Mouse (Mus musculus) brain, embryonic 14.5 days (tissue): ENCODE data around the gene Npl. TPM values are rescaled to one million over a fixed set of nuclear protein-coding genes. Genes with fewer than 3 reads are reported as not detected.
"Not testable (repeated sequence)": the region's sequence is repeated elsewhere in the genome, so short reads cannot be mapped to it uniquely, and the experiment has no call there.

Experiments
- DNase-seq: peaks from one replicate; pipeline ENCODE4 v3.0.0-alpha.2; 2011; ENCODE audit warnings: low read depth
- CTCF ChIP-seq: fragments of 200-500 bp; IDR thresholded peaks from 2 replicates; pipeline ENCODE4 v1.5.1; 2012; ENCODE audit warnings: inconsistent platforms, mild to moderate bottlenecking, moderate library complexity, borderline replicate concordance; ENCODE audit not compliant: insufficient read depth, insufficient read length; ENCODE audit errors: extremely low read depth
- POLR2A ChIP-seq: fragments of 200-500 bp; IDR thresholded peaks from 2 replicates; pipeline ENCODE4 v1.6.1; 2012; ENCODE audit warnings: mild to moderate bottlenecking, inconsistent platforms, borderline replicate concordance; ENCODE audit not compliant: poor library complexity, insufficient read depth, insufficient read length, severe bottlenecking; ENCODE audit errors: extremely low read depth
- polyA plus RNA-seq: library from polyadenylated mRNA; depleted of rRNA; stranded (reverse); fragments of >200 nt; gene quantifications from 2 replicates; pipeline ENCODE4 v1.2.3, GENCODE M21; 2012

Gene Npl
- polyA plus RNA-seq, 1 experiment, result 6.6 TPM

- TF ChIP-seq CTCF, result no peak
- TF ChIP-seq POLR2A, result no peak
- DNase-seq, result no peak
Observed at GRCm38 (mm10) chr1:153496030-153496429, 53.8 kb downstream of the Npl start.

GRCm38 (mm10) chr1:153493931-153494330 lies 55.9 kb downstream of the Npl start:
- TF ChIP-seq POLR2A, result no peak

GRCm38 (mm10) chr1:153493338-153493737 lies 56.5 kb downstream of the Npl start:
- DNase-seq, result no peak
- TF ChIP-seq POLR2A (no peak), CTCF (no peak)

More at GRCm38 (mm10) chr1:153493931-153494330, 55.9 kb downstream of the Npl start:
- DNase-seq, result no peak

GRCm38 (mm10) chr1:153491822-153492221 lies 58.0 kb downstream of the Npl start:
- DNase-seq, result no peak
- no peak for TF ChIP-seq CTCF
- no peak for TF ChIP-seq POLR2A

GRCm38 (mm10) chr1:153491345-153491744 lies 58.5 kb downstream of the Npl start:
- no peak for DNase-seq
- TF ChIP-seq CTCF (no peak), POLR2A (no peak)

- DNase-seq, result no peak
- TF ChIP-seq POLR2A (no peak), CTCF (no peak)
Observed at GRCm38 (mm10) chr1:153489963-153490362, 59.9 kb downstream of the Npl start.

GRCm38 (mm10) chr1:153489540-153489939 lies 60.3 kb downstream of the Npl start:
- no peak for DNase-seq
- TF ChIP-seq POLR2A (no peak), CTCF (no peak)

- no peak for DNase-seq
- TF ChIP-seq POLR2A (no peak), CTCF (peak; percentile 2; the same call in 1 of the 2 replicates)
Observed at GRCm38 (mm10) chr1:153489132-153489531, 60.7 kb downstream of the Npl start.

GRCm38 (mm10) chr1:153487500-153487879 lies 62.4 kb downstream of the Npl start, which contains the start of gene Dhx9:
TSS of gene Dhx9 (minus strand) at chr1:153487660.
- no peak for TF ChIP-seq CTCF
- peak; percentile 91 for TF ChIP-seq POLR2A
- peak; percentile 98 for DNase-seq

GRCm38 (mm10) chr1:153486767-153487499 lies 62.9 kb downstream of the Npl start:
- peak; percentile 73 for DNase-seq
- TF ChIP-seq CTCF, result no peak
- no peak for TF ChIP-seq POLR2A

- DNase-seq, result not testable (repeated sequence)
Observed at GRCm38 (mm10) chr1:153486120-153486519, 63.7 kb downstream of the Npl start.

GRCm38 (mm10) chr1:153485201-153485796 lies 64.5 kb downstream of the Npl start:
- TF ChIP-seq CTCF (no peak), POLR2A (no peak)
- DNase-seq, result no peak

- TF ChIP-seq CTCF (no peak), POLR2A (no peak)
- DNase-seq, result no peak
Observed at GRCm38 (mm10) chr1:153481025-153481412, 68.8 kb downstream of the Npl start.
